Mouse (Mus musculus) cerebellum, postnatal 4 days (tissue): ENCODE results near the gene Hectd4.
"Not testable (repeated sequence)": the region's sequence is repeated elsewhere in the genome, so short reads cannot be mapped to it uniquely, and the experiment has no call there.

Experiments
- DNase-seq, 2 experiments: peaks; one replicate each; pipeline ENCODE4 v3.0.0; 2022; ENCODE audit warnings: low spot score in 2 of 2, mixed read lengths in 1 of 2

Gene Hectd4

GRCm38 (mm10) chr5:121206540-121206939, 13.5 kb upstream of the Hectd4 start:
- DNase-seq = no peak

- DNase-seq = no peak
Observed at GRCm38 (mm10) chr5:121206984-121207383, 13.0 kb upstream of the Hectd4 start.

GRCm38 (mm10) chr5:121209755-121210600, 10.0 kb upstream of the Hectd4 start:
- DNase-seq = no peak

- no peak for DNase-seq
Observed at GRCm38 (mm10) chr5:121210601-121210924, 9.5 kb upstream of the Hectd4 start.

- DNase-seq = no peak
Observed at GRCm38 (mm10) chr5:121212108-121212507, 7.9 kb upstream of the Hectd4 start.

- no peak for DNase-seq
Observed at GRCm38 (mm10) chr5:121214707-121215106, 5.3 kb upstream of the Hectd4 start.

GRCm38 (mm10) chr5:121215380-121216125, 4.5 kb upstream of the Hectd4 start:
- DNase-seq = peak; percentile 68 to 79

- no peak for DNase-seq
Observed at GRCm38 (mm10) chr5:121216126-121216446, 3.9 kb upstream of the Hectd4 start.

- DNase-seq = not testable (repeated sequence)
Observed at GRCm38 (mm10) chr5:121216584-121217312, 3.3 kb upstream of the Hectd4 start.

GRCm38 (mm10) chr5:121217313-121217634, 2.7 kb upstream of the Hectd4 start:
- no peak for DNase-seq

- DNase-seq = no peak
Observed at GRCm38 (mm10) chr5:121219190-121219589, 829 bp upstream of the Hectd4 start.

- DNase-seq = peak in 1 of 2 experiments; percentile 18
Observed at GRCm38 (mm10) chr5:121220732-121221301, 798 bp downstream of the Hectd4 start.

- DNase-seq = no peak
Observed at GRCm38 (mm10) chr5:121221328-121221850, 1.4 kb downstream of the Hectd4 start.

GRCm38 (mm10) chr5:121224020-121224419, 4.0 kb downstream of the Hectd4 start:
- not testable (repeated sequence) for DNase-seq

- no peak for DNase-seq
Observed at GRCm38 (mm10) chr5:121224856-121225255, 4.8 kb downstream of the Hectd4 start.

- no peak for DNase-seq
Observed at GRCm38 (mm10) chr5:121225854-121226253, 5.8 kb downstream of the Hectd4 start.

GRCm38 (mm10) chr5:121226406-121226805, 6.4 kb downstream of the Hectd4 start:
- DNase-seq = no peak

- no peak for DNase-seq
Observed at GRCm38 (mm10) chr5:121226845-121227244, 6.8 kb downstream of the Hectd4 start.

GRCm38 (mm10) chr5:121227330-121227729, 7.3 kb downstream of the Hectd4 start:
- not testable (repeated sequence) for DNase-seq

GRCm38 (mm10) chr5:121229182-121229581, 9.2 kb downstream of the Hectd4 start:
- no peak for DNase-seq

GRCm38 (mm10) chr5:121230811-121231210, 10.8 kb downstream of the Hectd4 start:
- no peak for DNase-seq

- no peak for DNase-seq
Observed at GRCm38 (mm10) chr5:121232789-121233188, 12.8 kb downstream of the Hectd4 start.
